Mouse (Mus musculus) cerebellum, postnatal 14 days (tissue): ENCODE measurements around the gene Ppfia4.
A peak's percentile ranks its signal among the peaks of the same experiment; 100 is the strongest.

Experiments
- DNase-seq, 2 experiments: peaks; one replicate each; pipeline ENCODE4 v3.0.0; 2021; ENCODE audit warnings: mixed read lengths in 2 of 2

Gene Ppfia4

GRCm38 (mm10) chr1:134332770-134333271 is at the start of gene Ppfia4:
Gene Ppfia4, minus strand, starts transcription at chr1:134332928.
- peak; percentile 86 to 90 for DNase-seq

- peak in 1 of 2 experiments; percentile 10 for DNase-seq
These were observed 49.3 kb upstream of the Ppfia4 start for GRCm38 (mm10) chr1:134381795-134382625.

DNA sequence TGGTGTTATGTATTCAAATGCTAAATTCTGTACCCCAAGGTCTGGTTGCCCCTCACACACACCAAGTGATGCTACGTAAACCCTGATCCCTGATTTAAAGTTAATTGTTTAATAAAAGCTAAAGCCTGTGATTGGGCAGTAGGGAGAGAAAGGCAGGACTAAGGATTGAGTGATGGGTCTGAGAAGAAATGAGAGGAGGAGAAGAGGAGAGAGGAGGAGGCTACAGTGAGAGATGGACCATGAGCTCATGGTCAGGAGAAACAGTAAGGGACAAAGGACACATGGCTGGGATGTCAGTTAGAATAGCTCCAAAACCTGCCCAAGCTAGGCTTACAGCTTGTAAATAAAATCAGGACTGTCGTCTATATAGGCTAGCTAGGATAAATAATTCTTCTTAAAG is 48.3 kb upstream of the Ppfia4 start:
- DNase-seq = no peak

DNA sequence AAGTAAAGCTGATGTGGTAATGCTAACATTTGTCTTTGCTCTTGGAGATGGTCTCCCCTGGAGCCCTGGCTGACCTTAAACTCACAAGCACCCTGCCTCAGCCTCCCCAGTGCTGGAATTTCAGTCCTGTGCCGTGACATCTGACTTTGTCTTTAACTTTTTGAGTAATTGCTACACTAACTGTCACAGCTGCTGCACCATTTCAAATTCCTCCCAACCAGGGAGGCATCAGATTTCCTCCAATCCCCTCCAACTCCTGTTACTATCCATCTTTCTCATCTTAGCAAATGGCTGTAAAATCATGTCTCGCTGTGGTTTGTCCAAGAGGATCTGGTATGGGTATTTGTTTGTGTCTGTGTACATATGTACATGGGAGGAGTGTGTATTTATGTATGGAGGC is 41.4 kb upstream of the Ppfia4 start:
- no peak for DNase-seq

DNA sequence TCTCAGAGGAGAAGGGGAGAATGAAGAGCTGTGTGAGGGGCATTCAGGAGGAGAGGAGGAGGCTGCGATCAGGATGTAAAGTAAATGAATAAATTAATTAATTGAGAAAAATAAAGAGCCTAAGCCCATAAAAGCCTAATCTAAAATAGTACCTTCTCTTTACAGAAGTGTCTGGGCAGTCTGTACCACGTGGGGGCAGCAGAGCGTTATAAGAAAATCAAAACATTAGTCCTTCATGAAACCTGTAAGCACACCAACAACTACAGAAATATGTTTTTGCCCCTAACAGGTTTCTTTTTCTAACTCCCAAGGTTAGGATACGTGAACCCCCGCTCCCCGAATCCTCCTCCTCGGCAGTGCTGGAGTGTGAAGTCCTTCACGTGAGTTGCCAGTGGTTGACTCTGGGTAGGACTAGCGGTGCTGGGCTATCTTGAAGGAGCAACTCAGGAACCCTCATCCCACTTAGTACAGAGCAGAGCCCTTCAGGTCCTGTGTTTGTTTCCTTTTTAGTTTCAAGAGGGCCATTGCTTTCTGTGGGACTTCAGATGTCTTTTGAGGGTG is 36.1 kb upstream of the Ppfia4 start:
- peak; percentile 70 to 81 for DNase-seq

DNA sequence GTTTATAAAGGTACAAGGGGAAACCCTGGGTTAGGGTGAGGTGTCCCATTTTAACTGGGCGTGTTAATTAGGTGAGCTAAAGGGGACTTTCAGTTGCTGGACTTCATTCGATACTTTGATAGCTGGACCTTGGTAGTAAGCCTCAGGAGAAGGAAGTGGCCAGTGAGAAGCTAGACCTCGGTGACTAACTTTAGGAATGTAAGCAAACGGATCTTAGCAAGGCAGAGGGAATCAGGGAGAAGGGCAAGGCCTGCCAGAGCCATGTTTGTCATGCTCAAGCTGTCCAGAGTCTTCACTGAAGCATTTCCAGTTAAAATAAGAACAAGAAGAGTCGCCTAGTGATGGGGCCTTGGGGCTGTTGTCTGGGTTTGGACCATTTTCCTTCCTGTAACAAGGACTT is 32.8 kb upstream of the Ppfia4 start:
- DNase-seq = no peak

DNA sequence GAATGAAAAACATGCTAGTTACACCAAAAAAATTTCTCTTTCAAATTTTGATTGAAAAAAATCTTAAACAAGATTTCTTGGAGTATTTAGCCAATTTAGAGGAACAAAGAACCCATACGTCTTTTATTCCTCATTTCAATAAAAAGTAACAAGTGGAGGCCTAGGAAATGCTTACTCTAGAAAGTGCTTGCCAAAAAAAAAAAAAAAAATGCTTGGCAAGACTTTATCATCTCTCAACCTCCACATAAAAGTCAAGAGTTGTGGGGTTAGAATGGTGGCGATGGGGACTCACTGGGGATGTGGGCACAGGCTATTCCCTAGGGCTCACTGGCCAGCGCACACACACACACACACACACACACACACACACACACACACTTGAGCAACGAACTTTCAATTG is 30.5 kb upstream of the Ppfia4 start:
- DNase-seq = no peak

GRCm38 (mm10) chr1:134361857-134362212 is 29.1 kb upstream of the Ppfia4 start, which contains the start of gene Tmem183a:
Gene Tmem183a, minus strand, starts transcription at chr1:134361979.
- DNase-seq = peak; percentile 98 to 99

- no peak for DNase-seq
These were observed 28.6 kb upstream of the Ppfia4 start for GRCm38 (mm10) chr1:134361195-134361856.

DNA sequence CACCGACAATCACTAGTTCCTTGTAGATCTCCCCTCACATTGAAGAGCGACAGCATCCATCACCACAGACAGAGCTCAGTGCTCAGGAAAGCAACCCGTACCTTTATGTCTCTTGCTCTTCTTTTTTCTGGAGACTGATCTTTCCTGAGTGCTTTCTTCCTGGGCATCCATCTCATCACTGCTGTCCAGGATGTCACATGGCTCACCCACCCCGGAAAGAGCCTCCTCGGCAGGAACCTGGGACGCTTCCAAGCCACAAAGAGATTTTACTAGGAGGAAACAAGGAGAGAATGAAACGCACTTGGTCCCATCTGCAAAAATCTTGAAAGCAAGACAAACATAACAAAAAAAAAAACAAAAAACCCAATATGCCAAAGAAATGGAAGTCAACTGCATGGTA is 27.9 kb upstream of the Ppfia4 start:
- DNase-seq = no peak

GRCm38 (mm10) chr1:134357461-134357860 is 24.7 kb upstream of the Ppfia4 start:
- DNase-seq = no peak

DNA sequence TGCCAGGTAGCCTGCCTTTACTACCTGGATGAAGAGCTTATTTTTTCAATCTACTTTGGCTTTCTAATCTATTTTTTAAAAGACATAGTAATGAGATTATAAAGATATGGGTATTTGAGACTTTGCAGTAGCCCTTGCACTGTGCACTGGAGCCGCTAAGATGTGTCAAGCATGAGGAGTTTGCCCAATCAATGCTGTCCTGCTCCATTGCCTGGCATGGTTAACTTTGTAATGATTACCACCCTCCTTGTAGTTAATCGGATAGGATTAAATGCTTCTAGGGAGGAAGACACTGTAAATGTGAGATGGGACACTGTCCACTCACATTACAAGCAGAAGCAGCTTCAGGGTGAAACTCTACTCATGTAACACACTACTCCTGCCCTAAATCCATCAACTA is 20.6 kb upstream of the Ppfia4 start:
- no peak for DNase-seq

DNA sequence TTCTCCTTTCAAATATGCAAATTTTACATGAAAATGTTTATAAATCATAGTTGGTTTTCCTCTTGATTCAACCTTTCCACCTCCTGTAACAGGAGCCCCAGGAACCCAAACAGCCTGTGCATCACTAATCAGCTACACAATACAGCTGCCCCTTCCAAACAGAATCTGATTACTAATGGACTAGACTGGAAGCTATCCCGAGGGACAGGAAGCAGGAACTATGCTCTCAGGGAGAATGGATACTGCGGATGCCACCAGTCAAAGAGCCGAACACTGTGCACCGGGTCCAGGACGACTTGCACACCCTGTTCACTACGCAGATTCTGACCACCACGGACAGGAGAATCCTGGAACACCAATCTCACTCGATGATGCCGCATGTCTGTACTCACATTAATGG is 15.1 kb upstream of the Ppfia4 start:
- DNase-seq = no peak

DNA sequence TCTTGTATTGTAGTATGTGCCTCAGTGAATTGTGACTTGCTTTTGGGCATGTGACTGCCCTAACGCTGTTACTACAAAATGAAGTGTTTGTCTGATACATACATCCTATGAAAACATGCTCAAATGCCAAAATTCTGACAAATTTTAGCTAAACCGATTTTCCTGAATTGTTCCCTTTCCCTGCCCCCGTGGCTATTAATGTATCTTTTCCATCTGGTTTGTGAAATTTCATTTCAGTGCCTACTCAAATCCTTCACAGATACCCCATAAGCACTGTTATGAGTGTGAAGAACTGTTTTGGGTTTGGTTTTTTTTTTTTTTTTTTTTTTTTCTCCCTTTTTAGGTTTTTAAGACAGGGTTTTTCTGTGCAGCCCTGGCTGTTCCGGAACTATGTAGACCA is 12.3 kb upstream of the Ppfia4 start:
- no peak for DNase-seq

- peak; percentile 97 to 98 for DNase-seq
These were observed 11.6 kb upstream of the Ppfia4 start for GRCm38 (mm10) chr1:134344005-134344950.

DNA sequence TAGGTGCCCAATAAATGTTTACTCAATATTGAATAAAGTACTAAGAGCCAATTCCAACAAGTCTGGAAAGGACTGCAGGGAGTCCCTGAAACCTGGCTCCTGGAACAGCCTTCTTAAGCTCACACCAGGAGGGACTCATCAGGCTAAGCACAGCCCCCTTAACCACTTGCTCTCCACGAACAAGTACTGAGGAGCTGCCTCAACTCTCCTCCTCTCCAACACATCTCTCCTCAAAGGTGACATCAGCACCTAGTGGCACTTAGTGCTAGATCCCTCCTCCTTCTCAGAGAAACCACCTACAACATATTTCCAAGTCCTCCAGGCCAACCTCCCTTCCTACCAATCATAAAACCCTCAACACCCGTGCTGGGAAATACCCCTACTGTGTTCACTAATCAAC is 10.8 kb upstream of the Ppfia4 start:
- peak in 1 of 2 experiments; percentile 70 for DNase-seq

- DNase-seq = no peak
These were observed 10.1 kb upstream of the Ppfia4 start for GRCm38 (mm10) chr1:134342781-134343310.

DNA sequence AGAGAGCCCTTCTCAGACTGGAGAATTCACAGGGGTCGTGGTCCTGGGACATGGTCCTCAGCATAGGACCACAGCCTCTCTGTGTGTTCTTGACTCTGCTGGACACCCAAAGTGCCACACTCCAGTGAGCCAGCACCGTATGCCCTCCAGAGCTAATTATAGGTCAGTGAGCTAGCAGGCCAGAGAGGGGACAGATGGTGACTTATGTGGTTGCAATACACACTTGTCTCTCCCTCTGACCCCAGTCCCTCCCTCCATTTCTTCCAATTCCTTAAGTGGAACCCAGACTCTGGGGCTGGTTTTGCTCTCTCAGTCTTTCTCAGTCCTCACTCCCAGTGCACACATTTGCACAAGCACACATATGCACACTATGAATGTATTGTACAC is 9.5 kb upstream of the Ppfia4 start:
- peak in 1 of 2 experiments; percentile 75 for DNase-seq

DNA sequence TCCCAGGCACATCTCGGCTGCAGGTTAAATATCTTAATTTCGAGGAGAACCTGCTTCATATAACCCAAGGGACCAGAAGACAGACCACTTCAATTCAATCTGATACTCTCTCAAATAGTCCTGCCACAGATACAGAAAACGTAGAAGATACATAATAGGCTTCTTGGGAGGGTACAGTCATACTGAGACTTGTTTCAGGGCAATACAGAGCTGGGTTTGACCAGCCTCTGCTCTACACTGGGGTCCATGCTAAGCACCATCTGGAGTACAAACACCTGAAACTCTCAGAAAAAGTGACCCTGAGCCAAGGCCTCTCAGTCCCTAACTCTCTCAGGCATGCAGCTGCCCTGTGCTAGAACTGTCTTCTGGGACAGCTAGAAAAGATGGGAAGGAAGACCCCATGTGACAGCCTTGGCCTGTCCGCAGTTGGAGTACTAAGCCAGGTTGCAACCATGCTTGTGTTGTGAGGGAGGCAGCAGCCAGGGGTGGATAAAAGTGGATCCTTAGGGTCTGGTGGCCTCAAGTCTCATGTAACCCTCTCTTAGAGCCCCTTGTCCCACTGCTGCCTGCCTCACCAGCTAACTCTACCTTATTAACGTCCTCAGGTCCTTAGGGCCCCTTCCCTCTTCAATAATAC is 9.0 kb upstream of the Ppfia4 start:
- no peak for DNase-seq

DNA sequence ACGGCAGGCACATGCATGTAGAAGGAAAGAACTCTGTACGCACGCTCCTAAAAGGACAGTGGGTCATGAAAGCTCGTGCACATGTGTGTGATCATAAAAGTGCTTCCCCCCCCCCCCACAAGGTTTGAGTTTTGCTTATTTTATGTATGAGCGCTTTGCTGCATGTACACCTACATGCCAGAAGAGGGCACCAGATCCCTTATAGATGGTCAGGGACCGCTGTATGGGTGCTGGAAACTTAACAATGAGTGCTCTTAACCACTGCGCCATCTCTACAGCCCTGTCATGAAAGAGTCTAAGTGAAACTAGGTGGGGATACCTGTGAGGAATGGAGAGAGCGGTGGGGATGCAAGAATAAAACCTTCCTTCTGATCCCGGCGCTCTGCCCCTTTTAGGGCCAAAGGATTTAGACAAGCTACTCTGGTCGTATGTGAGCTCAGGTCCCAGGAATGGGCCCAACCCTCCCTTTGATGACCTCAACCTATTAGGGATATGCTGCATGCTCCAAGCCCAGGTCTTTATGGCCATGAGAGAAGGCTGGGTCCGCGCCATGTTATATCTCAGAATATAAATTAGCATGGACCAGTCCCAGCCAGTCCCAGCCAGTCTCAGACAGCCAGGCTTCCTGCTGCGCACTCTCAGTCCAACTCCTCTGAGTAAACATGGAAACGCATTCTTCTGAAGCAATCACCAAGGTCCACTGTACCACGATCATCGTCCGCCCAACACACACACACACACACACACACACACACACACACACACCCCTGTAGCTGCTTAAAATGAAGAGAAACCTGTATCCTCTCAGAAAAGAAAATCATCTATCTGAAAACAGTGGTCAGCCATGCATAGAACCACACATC is 7.3 kb upstream of the Ppfia4 start:
- DNase-seq = no peak

DNA sequence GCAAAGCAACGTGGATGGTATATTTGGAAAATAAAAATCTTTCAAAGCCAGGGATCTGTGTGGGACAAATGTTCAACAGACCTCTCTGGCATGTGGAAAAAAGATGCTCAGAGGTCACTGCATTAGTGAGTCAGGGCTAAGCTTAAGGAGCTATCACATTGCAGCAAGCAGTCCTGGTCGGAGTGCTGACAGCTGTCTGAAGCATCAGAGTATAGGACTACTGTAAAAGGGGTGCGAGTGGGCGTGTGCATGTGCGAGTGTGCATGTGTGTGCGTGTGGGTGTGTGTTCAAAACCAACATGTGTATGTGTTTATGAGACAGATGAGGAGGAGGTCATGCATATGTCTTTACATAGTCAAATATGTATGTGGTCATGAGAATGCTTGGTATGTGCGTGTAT is 6.4 kb upstream of the Ppfia4 start:
- DNase-seq = no peak
